Mouse (Mus musculus): Measurements from ENCODE around the gene Eva1c.

- no peak for TF ChIP-seq POLR2A (IDR thresholded peaks at IDR 0.05; ENCODE audit: low read depth, low read length)
- TF ChIP-seq CTCF (IDR thresholded peaks at IDR 0.05; ENCODE audit: extremely low read depth, insufficient read depth, insufficient read length, insufficient replicate concordance), result no peak
These were observed 39.1 kb downstream of the Eva1c start for GRCm38 (mm10) chr16:90865652-90866051.

Data from spleen, adult 2 months (tissue).